ENCODE assay signal across 27 mouse cellular contexts in genomic region chr16:76266635-76267268, GRCm38 (mm10).
DNase-seq lines count a peak whose midpoint lies in the region; ATAC-seq and TF ChIP-seq lines count a peak whose summit lies in the region.
"Had no signal": no experiment of that assay in that cellular context is flagged by ENCODE, and none has a peak within 500 bp of the region (broad histone marks: within the 10 kb centered on the region; RNA-seq: fewer than 3 reads in every experiment).

No protein-coding gene starts in this region.

- H3K79me2 ChIP-seq in liver, adult 2 months (ENCODE audit: control insufficient read depth, insufficient read depth, low read length), result no peaks in the 10 kb centered on the region

- no peak overlapping the region for H3K4me3 ChIP-seq in embryonic facial prominence, embryonic 11.5 days (ENCODE audit: low read depth, low read length)
- no peak overlapping the region for H3K4me3 ChIP-seq in embryonic facial prominence, embryonic 10.5 days
- no peak overlapping the region for H3K4me3 ChIP-seq in liver, adult 2 months (ENCODE audit: insufficient read depth, low read depth, low read length)
- H3K4me3 ChIP-seq in liver, embryonic 11.5 days (ENCODE audit: low read depth, low read length), result no peak overlapping the region
- H3K4me3 ChIP-seq in lung, embryonic 14.5 days (ENCODE audit: low read depth, low read length), result no peak overlapping the region
- no peak overlapping the region for H3K4me3 ChIP-seq in midbrain, embryonic 11.5 days (ENCODE audit: low read depth, low read length)
- H3K4me3 ChIP-seq in midbrain, embryonic 13.5 days (replicated peaks), result no peak overlapping the region
- H3K4me3 ChIP-seq: embryonic facial prominence, embryonic 13.5 days; forebrain, embryonic 13.5 days; forebrain, embryonic 15.5 days had no signal

- no peaks in the 10 kb centered on the region for H3K27me3 ChIP-seq in embryonic facial prominence, embryonic 11.5 days (ENCODE audit: control insufficient read depth, insufficient read depth, low read length)
- no peaks in the 10 kb centered on the region for H3K27me3 ChIP-seq in embryonic facial prominence, embryonic 10.5 days (replicated peaks; ENCODE audit: low read depth, poor library complexity, severe bottlenecking)
- H3K27me3 ChIP-seq in liver, adult 2 months (ENCODE audit: control insufficient read depth, insufficient read depth, low read length), result no peaks in the 10 kb centered on the region
- no peaks in the 10 kb centered on the region for H3K27me3 ChIP-seq in liver, embryonic 11.5 days (replicated peaks; ENCODE audit: control insufficient read depth, insufficient read depth, low read length)
- no peaks in the 10 kb centered on the region for H3K27me3 ChIP-seq in lung, embryonic 14.5 days (ENCODE audit: insufficient read depth, low read length)
- no peaks in the 10 kb centered on the region for H3K27me3 ChIP-seq in midbrain, embryonic 11.5 days (ENCODE audit: control insufficient read depth, insufficient read depth, low read length)
- no peaks in the 10 kb centered on the region for H3K27me3 ChIP-seq in midbrain, embryonic 13.5 days
- H3K27me3 ChIP-seq: CH12.LX; embryonic facial prominence, embryonic 13.5 days; forebrain, embryonic 13.5 days; forebrain, embryonic 15.5 days; Patski had no signal

- H3K4me2 ChIP-seq in embryonic facial prominence, embryonic 11.5 days (ENCODE audit: low read depth, low read length), result no peak overlapping the region
- H3K4me2 ChIP-seq in liver, embryonic 11.5 days, result no peak overlapping the region
- no peak overlapping the region for H3K4me2 ChIP-seq in lung, embryonic 14.5 days
- H3K4me2 ChIP-seq in midbrain, embryonic 11.5 days, result no peak overlapping the region
- H3K4me2 ChIP-seq in midbrain, embryonic 13.5 days (replicated peaks), result no peak overlapping the region
- H3K4me2 ChIP-seq: embryonic facial prominence, embryonic 13.5 days; forebrain, embryonic 13.5 days; forebrain, embryonic 15.5 days had no signal

- ATAC-seq in embryonic facial prominence, embryonic 11.5 days (replicated peaks; ENCODE audit: insufficient number of reproducible peaks, low FRiP score, low TSS enrichment, low read depth), result peak; percentile 23; the same call in 1 of the 2 replicates
- no peak for ATAC-seq in liver, embryonic 11.5 days (replicated peaks; ENCODE audit: low FRiP score)
- 0 out of 2 replicates have a peak, but pooled peaks have one; percentile 17 for ATAC-seq in lung, embryonic 14.5 days (ENCODE audit: insufficient read depth)
- no peak for ATAC-seq in midbrain, embryonic 11.5 days (ENCODE audit: low FRiP score)
- ATAC-seq in midbrain, embryonic 13.5 days, result no peak
- ATAC-seq: activated CD4-positive, CD25-positive, alpha-beta regulatory T cell, adult 4 months; CD4-positive, CD25-positive, alpha-beta regulatory T cell, adult 4 months; forebrain, embryonic 13.5 days; forebrain, embryonic 15.5 days; forebrain, postnatal 0 days; Patski had no signal

- H3K36me3 ChIP-seq in embryonic facial prominence, embryonic 11.5 days (replicated peaks; ENCODE audit: control insufficient read depth, insufficient read depth, low read depth, low read length), result no peaks in the 10 kb centered on the region
- no peaks in the 10 kb centered on the region for H3K36me3 ChIP-seq in embryonic facial prominence, embryonic 10.5 days (replicated peaks)
- H3K36me3 ChIP-seq in liver, adult 2 months (ENCODE audit: control insufficient read depth, insufficient read depth, low read length), result no peaks in the 10 kb centered on the region
- no peaks in the 10 kb centered on the region for H3K36me3 ChIP-seq in liver, embryonic 11.5 days (ENCODE audit: control insufficient read depth, insufficient read depth, low read length)
- H3K36me3 ChIP-seq in lung, embryonic 14.5 days (ENCODE audit: insufficient read depth), result no peaks in the 10 kb centered on the region
- no peaks in the 10 kb centered on the region for H3K36me3 ChIP-seq in midbrain, embryonic 11.5 days (ENCODE audit: control insufficient read depth, insufficient read depth, low read length)
- no peaks in the 10 kb centered on the region for H3K36me3 ChIP-seq in midbrain, embryonic 13.5 days
- H3K36me3 ChIP-seq: embryonic facial prominence, embryonic 13.5 days; forebrain, embryonic 15.5 days; G1E had no signal

- 73% methylated on average over 9 of the region's 9 CpGs for WGBS in embryonic facial prominence, embryonic 11.5 days
- WGBS in embryonic facial prominence, embryonic 10.5 days, result 74% methylated on average over 9 of the region's 9 CpGs
- WGBS in liver, adult 2 months, result 82% methylated on average over 9 of the region's 9 CpGs
- 82% methylated on average over 9 of the region's 9 CpGs for WGBS in liver, embryonic 11.5 days
- WGBS in lung, embryonic 14.5 days, result 70% methylated on average over 9 of the region's 9 CpGs
- WGBS in midbrain, embryonic 11.5 days, result 86% methylated on average over 9 of the region's 9 CpGs
- 90% methylated on average over 9 of the region's 9 CpGs for WGBS in midbrain, embryonic 13.5 days

- TF ChIP-seq POLR2A in liver, adult 2 months (IDR thresholded peaks at IDR 0.05; ENCODE audit: extremely low read depth, insufficient read depth, low read length), result no peak

- no peaks in the 10 kb centered on the region for H3K9me3 ChIP-seq in embryonic facial prominence, embryonic 11.5 days (replicated peaks; ENCODE audit: control insufficient read depth, low read length)
- no peaks in the 10 kb centered on the region for H3K9me3 ChIP-seq in embryonic facial prominence, embryonic 10.5 days
- H3K9me3 ChIP-seq in liver, embryonic 11.5 days (ENCODE audit: control insufficient read depth, low read length), result no peaks in the 10 kb centered on the region
- H3K9me3 ChIP-seq in lung, embryonic 14.5 days (ENCODE audit: low read depth, low read length), result no peaks in the 10 kb centered on the region
- H3K9me3 ChIP-seq in midbrain, embryonic 11.5 days (ENCODE audit: control insufficient read depth, low read length), result no peaks in the 10 kb centered on the region
- no peaks in the 10 kb centered on the region for H3K9me3 ChIP-seq in midbrain, embryonic 13.5 days
- H3K9me3 ChIP-seq: embryonic facial prominence, embryonic 13.5 days; forebrain, embryonic 13.5 days; forebrain, embryonic 15.5 days; G1E had no signal

- H3K27ac ChIP-seq in embryonic facial prominence, embryonic 11.5 days (replicated peaks; ENCODE audit: low read depth, low read length), result no peak overlapping the region
- H3K27ac ChIP-seq in embryonic facial prominence, embryonic 10.5 days (replicated peaks), result no peak overlapping the region
- H3K27ac ChIP-seq in liver, adult 2 months (replicated peaks; ENCODE audit: insufficient read depth, low read depth, low read length), result no peak overlapping the region
- H3K27ac ChIP-seq in liver, embryonic 11.5 days (ENCODE audit: low read depth, low read length), result no peak overlapping the region
- no peak overlapping the region for H3K27ac ChIP-seq in lung, embryonic 14.5 days (ENCODE audit: low read depth)
- no peak overlapping the region for H3K27ac ChIP-seq in midbrain, embryonic 11.5 days (ENCODE audit: low read depth, low read length)
- H3K27ac ChIP-seq in midbrain, embryonic 13.5 days, result no peak overlapping the region
- H3K27ac ChIP-seq: embryonic facial prominence, embryonic 13.5 days; forebrain, embryonic 13.5 days; forebrain, embryonic 15.5 days had no signal

- no peak overlapping the region for H3K9ac ChIP-seq in embryonic facial prominence, embryonic 11.5 days (replicated peaks; ENCODE audit: low read length)
- no peak overlapping the region for H3K9ac ChIP-seq in liver, adult 2 months (ENCODE audit: low read depth, low read length)
- H3K9ac ChIP-seq in liver, embryonic 11.5 days (ENCODE audit: low read depth, low read length), result no peak overlapping the region
- no peak overlapping the region for H3K9ac ChIP-seq in lung, embryonic 14.5 days
- H3K9ac ChIP-seq in midbrain, embryonic 11.5 days (ENCODE audit: low read length), result no peak overlapping the region
- H3K9ac ChIP-seq in midbrain, embryonic 13.5 days (replicated peaks), result no peak overlapping the region
- H3K9ac ChIP-seq: embryonic facial prominence, embryonic 13.5 days; forebrain, embryonic 13.5 days; forebrain, embryonic 15.5 days; forebrain, postnatal 0 days had no signal

- no peak for DNase-seq in embryonic facial prominence, embryonic 11.5 days (ENCODE audit: low spot score)
- DNase-seq in embryonic facial prominence, embryonic 10.5 days (ENCODE audit: low spot score), result no peak
- peak; percentile 18 for DNase-seq in liver, adult 2 months (ENCODE audit: extremely low read depth, low read depth, low spot score)
- DNase-seq in liver, embryonic 11.5 days (ENCODE audit: low spot score), result no peak
- DNase-seq in lung, embryonic 14.5 days, result no peak
- DNase-seq in lung, adult 18-20 months, result no peak
- peak; percentile 54 for DNase-seq in midbrain, embryonic 11.5 days (ENCODE audit: low spot score, missing footprints)
- DNase-seq: adrenal gland, adult 8-10 months; adrenal gland, postnatal 14 days; adrenal gland, postnatal 36 days; B cell, adult 2 months; cerebellum, adult 11-12 months; cerebellum, adult 2 months; cerebellum, adult 9-10 months; cerebellum, postnatal 10 days; cerebellum, postnatal 25 days; embryo, embryonic 11 days; forebrain, postnatal 0 days had no signal

- no peaks in the 10 kb centered on the region for H3K4me1 ChIP-seq in embryonic facial prominence, embryonic 11.5 days (ENCODE audit: control insufficient read depth, insufficient read depth, low read length)
- no peaks in the 10 kb centered on the region for H3K4me1 ChIP-seq in embryonic facial prominence, embryonic 10.5 days
- no peaks in the 10 kb centered on the region for H3K4me1 ChIP-seq in liver, adult 2 months (ENCODE audit: control insufficient read depth, insufficient read depth, low read length)
- no peaks in the 10 kb centered on the region for H3K4me1 ChIP-seq in liver, embryonic 11.5 days (replicated peaks; ENCODE audit: control insufficient read depth, insufficient read depth, low read length)
- no peaks in the 10 kb centered on the region for H3K4me1 ChIP-seq in lung, embryonic 14.5 days (ENCODE audit: insufficient read depth)
- H3K4me1 ChIP-seq in midbrain, embryonic 11.5 days (ENCODE audit: control insufficient read depth, insufficient read depth, low read length), result no peaks in the 10 kb centered on the region
- H3K4me1 ChIP-seq in midbrain, embryonic 13.5 days (replicated peaks), result no peaks in the 10 kb centered on the region
- H3K4me1 ChIP-seq: embryonic facial prominence, embryonic 13.5 days; forebrain, embryonic 13.5 days; forebrain, embryonic 15.5 days had no signal

- TF ChIP-seq CTCF in liver, adult 2 months (IDR thresholded peaks at IDR 0.05; ENCODE audit: low read depth, low read length), result no peak
- no peak for TF ChIP-seq CTCF in lung, embryonic 14.5 days (IDR thresholded peaks at IDR 0.05; ENCODE audit: low read depth)

Comparison
In these comparisons a context has a peak if more than half of its experiments do, and no peak if none do; other contexts are left out.
1. DNase-seq: peak in liver, adult 2 months (single experiment) and midbrain, embryonic 11.5 days (single experiment); none in embryonic facial prominence, embryonic 11.5 days (single experiment), embryonic facial prominence, embryonic 10.5 days (single experiment), liver, embryonic 11.5 days (single experiment), lung, embryonic 14.5 days (single experiment) and lung, adult 18-20 months (0 of 2).
2. ATAC-seq: peak in embryonic facial prominence, embryonic 11.5 days (single experiment) and lung, embryonic 14.5 days (single experiment); none in liver, embryonic 11.5 days (single experiment), midbrain, embryonic 11.5 days (single experiment) and midbrain, embryonic 13.5 days (single experiment).